Mouse (Mus musculus) lung, adult 2 months (tissue): ENCODE results near the gene Madcam1.

Source experiments
- CTCF ChIP-seq: fragments of 200-500 bp; IDR thresholded peaks from 2 replicates; pipeline ENCODE4 v1.5.1; 2011; ENCODE audit warnings: mild to moderate bottlenecking, low read length, control low read depth; ENCODE audit not compliant: insufficient read depth
- POLR2A ChIP-seq: fragments of 200-500 bp; IDR thresholded peaks from 2 replicates; pipeline ENCODE4 v1.6.1; 2011; ENCODE audit warnings: low read depth, mild to moderate bottlenecking, control low read depth, low read length, borderline replicate concordance; ENCODE audit errors: extremely low read depth

- TF ChIP-seq CTCF = no peak
- TF ChIP-seq POLR2A = no peak
Observed at GRCm38 (mm10) chr10:79686219-79686618, 21.9 kb downstream of the Madcam1 start.
